Mouse (Mus musculus): ENCODE data around the gene Lamtor2.

Gene Lamtor2

DNA sequence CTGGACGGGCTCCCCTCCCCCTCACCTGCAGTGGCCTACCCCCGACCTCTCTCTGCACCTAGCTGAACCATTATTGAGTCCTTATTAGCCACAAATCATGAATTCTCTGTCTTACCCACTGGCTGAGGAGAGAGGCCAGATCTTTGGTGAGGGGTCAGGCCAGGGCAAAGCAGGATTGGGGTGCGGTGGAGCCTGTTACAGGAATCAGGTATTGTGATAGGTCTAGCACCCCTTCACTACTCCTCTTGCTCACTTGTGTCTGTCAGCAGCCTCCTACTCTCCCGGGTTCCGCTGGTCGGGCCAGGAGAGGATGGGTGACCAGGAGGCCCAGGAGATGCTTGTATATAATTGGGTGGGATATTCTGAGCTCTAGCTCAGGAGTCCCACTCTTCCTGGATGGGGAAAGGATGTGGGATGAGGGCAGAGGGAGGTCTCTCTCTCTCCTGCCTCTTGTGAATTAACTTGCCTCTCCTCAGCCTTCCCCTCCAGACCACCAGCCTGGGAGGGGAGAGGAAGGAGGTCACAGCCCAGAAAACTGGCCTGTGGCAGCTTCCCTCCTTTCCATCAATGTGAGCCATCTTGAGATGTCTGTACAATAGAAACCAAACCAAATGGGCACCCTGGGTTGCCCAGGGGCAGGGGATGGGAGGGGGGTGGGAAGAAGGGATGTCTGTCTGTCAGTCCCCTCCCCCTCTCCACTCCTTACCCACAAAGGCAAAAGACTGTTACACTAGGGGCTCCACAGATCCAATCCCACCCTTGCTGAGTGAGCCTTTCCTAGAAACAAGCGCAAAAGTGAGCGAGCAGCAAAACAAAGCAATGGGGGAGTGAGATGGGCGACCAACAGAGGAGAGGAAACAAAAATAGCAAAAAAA is 14.4 kb downstream of the Lamtor2 start:
- no peak for TF ChIP-seq GATA4 (IDR thresholded peaks at IDR 0.05; ENCODE audit: insufficient replicate concordance, low read length)

DNA sequence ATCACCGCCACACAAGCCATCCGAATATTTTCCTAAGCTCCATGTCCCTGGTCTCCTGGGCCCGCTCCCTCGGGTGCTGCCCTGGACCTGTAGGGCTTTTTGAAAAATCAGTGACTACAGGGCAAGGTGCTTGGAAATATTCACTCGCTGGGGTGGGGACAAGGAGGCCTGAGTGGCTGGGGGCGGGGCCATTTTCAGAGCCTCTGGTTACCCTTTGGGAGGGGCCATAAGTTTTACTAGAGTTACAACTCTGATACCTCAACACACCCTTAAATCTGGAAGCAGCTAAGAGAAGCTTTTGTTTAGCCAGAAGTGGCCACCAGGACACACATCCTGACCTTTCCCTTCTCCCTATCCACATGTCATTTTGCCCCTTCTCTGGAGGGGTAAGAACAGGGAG is 15.7 kb downstream of the Lamtor2 start:
- TF ChIP-seq GATA4 (IDR thresholded peaks at IDR 0.05; ENCODE audit: insufficient replicate concordance, low read length): no peak

DNA sequence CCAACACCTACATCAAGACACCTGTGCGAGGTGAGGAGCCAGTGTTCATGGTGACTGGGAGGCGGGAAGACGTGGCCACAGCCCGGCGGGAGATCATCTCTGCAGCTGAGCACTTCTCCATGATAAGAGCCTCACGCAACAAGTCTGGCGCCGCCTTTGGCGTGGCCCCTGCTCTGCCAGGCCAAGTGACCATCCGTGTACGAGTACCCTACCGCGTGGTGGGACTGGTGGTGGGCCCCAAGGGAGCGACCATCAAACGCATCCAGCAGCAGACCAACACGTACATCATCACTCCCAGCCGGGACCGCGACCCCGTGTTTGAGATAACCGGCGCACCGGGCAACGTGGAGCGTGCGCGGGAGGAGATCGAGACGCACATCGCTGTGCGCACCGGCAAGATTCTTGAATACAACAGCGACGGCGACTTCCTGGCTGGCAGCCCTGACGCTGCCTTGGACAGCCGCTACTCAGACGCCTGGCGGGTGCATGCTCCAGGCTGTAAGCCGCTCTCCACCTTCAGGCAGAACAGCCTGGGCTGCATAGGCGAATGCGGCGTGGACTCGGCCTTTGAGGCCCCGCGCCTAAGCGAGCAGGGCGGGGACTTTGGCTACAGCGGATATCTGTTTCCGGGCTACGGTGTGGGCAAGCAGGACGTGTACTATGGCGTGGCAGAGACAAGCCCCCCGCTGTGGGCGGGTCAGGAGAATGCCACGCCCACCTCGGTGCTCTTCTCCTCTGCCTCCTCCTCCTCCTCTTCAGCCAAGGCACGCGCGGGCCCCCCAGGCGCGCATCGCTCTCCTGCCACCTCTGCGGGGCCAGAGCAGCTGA is 16.6 kb downstream of the Lamtor2 start:
- no peak for TF ChIP-seq GATA4 (IDR thresholded peaks at IDR 0.05; ENCODE audit: insufficient replicate concordance, low read length)

DNA sequence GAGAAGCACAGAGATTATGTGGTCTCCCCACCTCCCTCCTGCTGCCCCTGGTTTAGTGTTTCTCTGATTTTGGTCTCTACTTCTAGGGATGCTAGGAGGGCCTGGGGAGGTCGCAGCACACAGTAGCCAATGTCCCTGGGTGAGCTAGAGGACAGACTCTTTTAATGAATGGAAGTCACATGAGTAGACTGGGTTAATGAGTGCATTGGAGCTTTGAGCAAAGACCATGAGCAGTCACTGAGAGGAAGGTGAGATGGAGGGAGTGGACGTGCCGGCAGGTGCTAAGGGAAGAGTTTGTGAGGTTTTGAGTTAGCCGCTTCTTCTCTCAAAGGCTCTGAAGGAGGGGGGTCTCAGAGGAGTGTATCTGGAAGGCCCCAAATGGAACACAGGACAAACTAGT is 17.3 kb downstream of the Lamtor2 start:
- no peak for TF ChIP-seq GATA4 (IDR thresholded peaks at IDR 0.05; ENCODE audit: insufficient replicate concordance, low read length)

DNA sequence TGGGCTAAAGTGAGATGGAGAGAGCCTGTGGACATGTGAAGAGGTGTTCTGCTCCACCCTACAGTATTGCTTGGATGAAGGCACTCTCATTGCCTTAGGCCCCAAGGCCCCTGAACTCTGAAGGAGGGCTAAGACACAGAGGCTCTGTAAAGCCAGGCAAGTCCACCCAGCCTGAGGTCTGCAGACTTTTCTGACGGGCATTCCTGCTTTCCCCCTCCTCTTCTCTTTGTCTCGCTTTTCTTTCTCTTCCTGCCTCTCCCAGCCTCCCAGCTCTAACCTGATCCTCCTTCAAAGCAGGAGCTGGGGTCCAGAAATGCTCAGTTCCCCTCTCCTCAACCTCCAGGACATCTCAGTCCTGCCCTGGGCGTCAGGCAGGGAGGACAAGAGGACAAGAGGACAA is 17.9 kb downstream of the Lamtor2 start:
- TF ChIP-seq GATA4 (IDR thresholded peaks at IDR 0.05; ENCODE audit: insufficient replicate concordance, low read length): no peak

DNA sequence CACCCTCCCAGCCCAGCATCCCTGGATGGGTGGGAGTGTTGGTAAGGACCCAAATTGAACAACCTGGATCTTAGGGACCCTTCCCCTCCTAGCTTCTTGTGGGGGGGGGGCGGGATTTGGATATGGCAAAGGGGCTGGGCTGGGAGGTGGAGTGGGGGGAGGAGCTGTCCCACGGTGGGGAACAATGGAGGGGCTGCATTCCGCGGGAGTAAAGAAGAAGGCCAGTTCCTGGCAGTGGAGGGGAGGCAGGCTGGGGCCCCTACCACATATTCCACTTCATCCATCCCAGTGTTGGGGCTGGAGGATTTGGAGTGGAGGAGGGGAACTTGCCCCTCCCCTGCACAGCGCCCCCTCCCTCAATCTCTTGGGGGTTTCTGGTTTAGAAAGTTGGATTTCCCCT is 19.2 kb downstream of the Lamtor2 start:
- no peak for TF ChIP-seq GATA4 (IDR thresholded peaks at IDR 0.05; ENCODE audit: insufficient replicate concordance, low read length)

DNA sequence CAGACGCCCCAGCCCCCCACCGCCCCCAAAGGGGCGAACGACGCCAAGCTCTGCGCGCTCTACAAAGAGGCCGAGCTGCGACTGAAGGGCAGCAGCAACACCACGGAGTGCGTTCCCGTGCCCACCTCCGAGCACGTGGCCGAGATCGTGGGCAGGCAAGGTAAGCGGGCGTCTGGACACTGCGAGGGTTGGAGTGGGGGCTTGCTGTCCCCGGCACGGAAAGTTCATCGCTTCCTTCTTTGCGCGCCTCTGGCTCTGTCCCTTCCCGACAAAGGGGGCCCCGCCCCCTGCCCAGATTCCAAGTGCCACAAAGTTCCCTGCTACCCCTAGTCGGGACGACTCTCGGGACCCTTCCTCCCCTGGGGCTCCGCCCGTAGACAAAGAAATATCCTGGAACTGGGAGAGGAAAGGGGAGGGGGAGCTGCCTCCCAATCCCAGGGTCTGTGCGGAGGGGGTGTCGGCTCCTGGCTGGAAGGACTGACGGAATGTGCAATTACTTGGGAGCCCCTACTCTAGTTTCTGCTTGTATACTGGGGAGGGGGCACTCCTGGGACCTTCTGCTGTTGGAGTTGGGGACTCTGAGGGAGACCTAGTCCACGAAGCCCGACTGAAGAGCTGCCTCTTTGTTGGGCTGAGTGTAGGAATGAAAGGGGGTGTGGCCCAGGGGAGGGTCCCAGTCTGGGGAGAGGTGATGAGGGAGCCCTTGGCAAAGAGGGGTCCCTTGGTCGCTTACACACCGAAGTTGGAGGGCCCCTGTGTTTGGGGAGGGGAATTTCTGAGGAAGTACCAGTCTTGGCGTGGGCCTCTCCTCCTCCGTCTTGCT is 20.0 kb downstream of the Lamtor2 start:
- TF ChIP-seq GATA4 (IDR thresholded peaks at IDR 0.05; ENCODE audit: insufficient replicate concordance, low read length): no peak

DNA sequence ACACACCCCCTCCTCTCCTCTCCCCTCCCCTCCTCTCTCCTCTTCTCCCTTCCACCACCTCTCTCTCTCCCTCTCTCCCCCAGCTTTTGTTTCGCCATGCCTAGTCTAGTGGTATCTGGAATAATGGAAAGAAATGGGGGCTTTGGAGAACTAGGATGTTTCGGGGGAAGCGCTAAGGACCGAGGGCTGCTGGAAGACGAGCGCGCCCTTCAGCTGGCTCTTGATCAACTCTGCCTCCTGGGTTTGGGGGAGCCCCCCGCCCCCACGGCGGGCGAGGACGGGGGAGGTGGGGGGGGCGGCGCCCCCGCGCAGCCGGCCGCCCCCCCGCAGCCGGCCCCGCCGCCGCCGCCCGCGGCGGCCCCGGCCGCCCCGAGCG is 20.6 kb downstream of the Lamtor2 start, which contains the start of gene Mex3a:
Mex3a (plus strand) TSS at position 97 of the 376 bp plus-strand sequence.
- no peak for TF ChIP-seq GATA4 (IDR thresholded peaks at IDR 0.05; ENCODE audit: insufficient replicate concordance, low read length)

DNA sequence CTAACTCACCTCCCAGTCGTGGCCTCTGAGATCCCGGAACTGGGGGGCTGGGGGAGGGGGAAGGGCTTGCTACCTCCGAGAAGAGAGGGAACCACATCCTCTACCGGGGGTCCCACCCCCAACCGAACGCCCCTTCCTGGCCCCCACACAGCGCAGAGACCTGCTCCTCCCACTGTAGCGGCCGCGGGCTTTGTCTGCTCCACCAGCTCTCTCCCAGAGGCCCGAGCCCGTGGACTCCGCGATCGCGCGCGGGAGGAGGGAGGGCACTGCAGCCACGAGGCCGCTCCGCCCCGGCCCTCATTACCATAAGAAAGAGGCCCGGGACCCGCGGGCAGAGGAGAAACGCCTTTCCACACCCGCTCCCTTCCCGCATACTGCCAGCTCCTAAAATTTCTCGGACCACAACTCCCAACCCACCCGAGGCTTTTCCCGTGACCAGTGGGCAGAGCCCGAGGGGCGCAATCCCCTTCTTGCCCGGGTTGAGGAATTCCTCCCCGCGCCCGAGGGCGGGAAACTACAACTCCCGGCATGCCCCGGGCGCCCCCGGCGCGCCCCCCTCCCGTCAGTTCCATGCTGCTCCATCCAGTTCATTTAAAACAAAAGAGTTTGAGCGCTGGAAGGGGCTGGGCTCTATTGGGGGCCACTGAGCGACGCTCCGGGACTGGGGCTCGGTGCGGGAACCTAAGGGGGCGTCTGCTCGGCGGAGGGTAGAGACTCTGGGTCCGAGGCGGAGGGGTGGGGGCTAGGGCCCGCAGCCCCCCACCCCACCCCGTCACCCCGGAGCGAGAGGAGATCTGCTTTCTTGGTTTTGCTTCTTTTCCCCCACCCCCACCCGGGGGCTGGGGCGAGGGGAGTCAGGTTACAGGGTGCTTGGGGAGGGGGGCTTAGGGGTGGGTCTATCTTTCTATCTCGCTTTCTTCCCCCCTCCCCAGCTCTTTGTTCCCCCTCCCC is 21.3 kb downstream of the Lamtor2 start:
- TF ChIP-seq GATA4 (IDR thresholded peaks at IDR 0.05; ENCODE audit: insufficient replicate concordance, low read length): no peak

DNA sequence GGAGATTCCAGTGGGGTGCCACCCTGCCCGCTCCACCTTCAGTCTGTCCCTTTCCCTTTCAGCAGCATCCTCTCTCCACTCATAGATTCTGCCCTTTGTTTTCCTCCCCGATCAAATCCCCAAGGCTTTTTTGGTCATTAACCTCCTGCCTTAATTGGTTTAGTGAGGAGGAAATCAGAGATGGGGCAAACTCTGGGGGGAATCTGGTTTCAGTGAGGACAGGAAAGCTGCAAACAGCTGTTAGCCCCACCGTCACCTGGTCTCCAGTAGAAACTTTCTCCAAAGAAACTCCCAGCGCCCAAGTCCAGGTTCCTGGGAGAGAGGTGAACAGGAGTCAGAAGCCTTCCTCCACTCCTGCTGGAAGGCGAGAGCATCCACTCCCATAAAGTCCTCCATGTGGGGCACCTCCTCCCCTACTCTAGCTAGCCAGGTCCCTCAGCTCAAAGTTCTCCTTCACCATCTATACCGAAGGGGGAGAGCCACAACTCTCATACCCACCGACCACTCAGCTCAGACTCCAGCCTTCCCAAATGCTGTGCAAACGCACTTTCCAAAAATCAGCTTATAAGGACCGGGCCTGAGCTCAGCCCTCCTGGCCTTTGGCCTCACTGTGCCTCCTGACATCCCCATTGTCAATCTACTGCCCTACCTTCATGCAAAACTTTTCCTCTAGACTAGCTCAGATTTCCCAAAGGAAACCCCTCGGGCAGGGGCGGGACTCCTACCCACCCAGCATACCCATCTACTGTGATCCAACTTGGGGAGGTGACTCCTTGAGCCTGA is 22.6 kb downstream of the Lamtor2 start:
- no peak for TF ChIP-seq GATA4 (IDR thresholded peaks at IDR 0.05; ENCODE audit: insufficient replicate concordance, low read length)

DNA sequence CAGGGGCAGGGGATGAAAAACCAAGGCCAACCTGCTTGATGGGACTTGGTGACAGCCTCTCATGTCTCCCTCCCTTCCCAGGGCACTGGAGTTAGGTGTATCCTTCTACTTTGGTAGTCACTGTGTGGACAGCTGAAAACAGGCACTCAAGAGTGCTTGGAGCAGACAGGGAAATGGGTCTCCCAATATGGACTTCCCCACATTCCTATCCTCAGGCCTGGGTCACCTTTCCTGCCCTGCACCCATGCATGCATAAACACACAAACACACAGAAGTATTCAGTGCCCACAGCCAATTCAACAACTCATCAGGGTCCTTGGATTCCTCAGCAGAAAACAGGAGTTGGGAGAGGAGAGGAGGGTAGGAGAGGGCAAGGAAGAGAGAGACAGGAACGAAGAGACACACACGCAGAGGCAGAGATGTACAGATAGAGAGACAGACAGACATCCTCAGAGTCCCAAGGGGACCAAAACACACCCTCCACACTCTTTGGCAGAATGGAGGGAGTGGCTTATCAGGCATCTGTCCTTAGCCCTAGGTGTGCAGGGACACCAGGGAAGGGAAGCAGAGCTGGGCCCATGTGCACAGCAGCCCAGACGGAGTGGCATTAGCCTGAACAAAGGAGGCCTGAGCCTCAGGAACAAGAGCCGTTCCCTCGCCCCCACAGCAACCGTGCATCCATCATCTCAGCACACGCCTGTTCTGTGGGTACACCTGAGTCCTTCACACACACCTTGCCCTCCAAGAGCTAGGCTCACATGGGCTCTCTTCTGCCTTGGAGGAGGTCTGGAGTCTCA is 23.5 kb downstream of the Lamtor2 start:
- no peak for TF ChIP-seq GATA4 (IDR thresholded peaks at IDR 0.05; ENCODE audit: insufficient replicate concordance, low read length)

DNA sequence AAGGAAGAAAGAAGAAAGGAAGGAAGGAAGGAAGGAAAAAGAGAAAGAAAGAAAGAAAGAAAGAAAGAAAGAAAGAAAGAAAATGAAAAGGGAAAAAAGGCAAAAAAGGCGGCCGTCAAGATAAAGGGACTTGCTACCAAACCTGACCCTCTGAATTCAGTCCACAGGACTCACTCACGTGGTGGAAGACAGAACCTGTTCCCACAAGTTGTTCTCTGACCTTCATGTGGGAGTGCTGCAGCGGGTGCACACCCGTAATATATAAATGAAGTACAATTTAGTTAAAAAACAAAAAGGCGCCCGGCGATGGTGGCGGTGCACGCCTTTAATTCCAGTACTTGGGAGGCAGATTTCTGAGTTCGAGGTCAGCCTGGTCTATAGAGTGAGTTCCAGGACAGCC is 24.2 kb downstream of the Lamtor2 start:
- no peak for TF ChIP-seq GATA4 (IDR thresholded peaks at IDR 0.05; ENCODE audit: insufficient replicate concordance, low read length)

DNA sequence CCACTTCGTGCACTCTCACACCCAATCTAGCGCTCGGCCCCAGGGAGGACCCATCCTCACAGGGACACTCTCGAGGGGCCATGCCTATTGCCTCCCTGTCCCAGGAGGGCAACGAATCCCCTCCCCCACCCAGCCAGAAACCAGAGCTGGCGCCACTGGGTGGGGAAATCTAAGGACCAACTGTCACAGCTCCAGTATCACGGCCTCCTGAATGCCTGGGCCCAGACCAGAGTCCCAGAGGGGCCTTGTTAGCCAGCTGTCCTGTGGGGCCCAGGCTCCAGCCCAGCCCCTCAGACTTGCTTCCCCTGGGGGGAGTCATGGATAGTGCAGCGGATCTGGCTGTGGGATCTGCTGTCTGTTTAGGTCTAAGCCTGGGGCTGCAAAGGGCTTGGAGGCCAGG is 25.3 kb downstream of the Lamtor2 start:
- no peak for TF ChIP-seq GATA4 (IDR thresholded peaks at IDR 0.05; ENCODE audit: insufficient replicate concordance, low read length)

Data from liver, adult (tissue).